Mouse (Mus musculus) hindbrain, embryonic 11.5 days (tissue): ENCODE measurements around the gene Npas1. TPM values are rescaled to one million over a fixed set of nuclear protein-coding genes. Genes with fewer than 3 reads are reported as not detected.

Experiments used
- ATAC-seq: fragments of 200-750 bp; cut with Nextera tagmentation; 2 replicates; pipeline ENCODE4 v1.8.0; 2017; ENCODE audit warnings: mild to moderate bottlenecking, moderate TSS enrichment, moderate library complexity; ENCODE audit not compliant: low FRiP score
- DNase-seq: peaks from one replicate; pipeline ENCODE4 v3.0.0-alpha.2; 2015; ENCODE audit warnings: low spot score
- H3K27ac ChIP-seq: fragments of 300-500 bp; sonication (generic); 2 replicates; pipeline ENCODE4 v1.5.1; 2014; ENCODE audit warnings: mild to moderate bottlenecking, low read depth, low read length
- H3K27me3 ChIP-seq: fragments of 300-500 bp; sonication (generic); 2 replicates; pipeline ENCODE4 v1.6.1; 2014; ENCODE audit warnings: mild to moderate bottlenecking, low read length, moderate library complexity, mixed read lengths; ENCODE audit not compliant: control insufficient read depth, insufficient read depth
- H3K36me3 ChIP-seq: fragments of 300-500 bp; sonication (generic); 2 replicates; pipeline ENCODE4 v1.6.1; 2014; ENCODE audit warnings: mild to moderate bottlenecking, low read length, moderate library complexity, mixed read lengths; ENCODE audit not compliant: control insufficient read depth, insufficient read depth
- H3K4me1 ChIP-seq: fragments of 300-500 bp; sonication (generic); replicated peaks from 2 replicates; pipeline ENCODE4 v1.6.1; 2014; ENCODE audit warnings: low read length, mixed read lengths; ENCODE audit not compliant: control insufficient read depth, insufficient read depth
- H3K4me2 ChIP-seq: fragments of 300-500 bp; sonication (generic); replicated peaks from 2 replicates; pipeline ENCODE4 v1.6.1; 2014; ENCODE audit warnings: mild to moderate bottlenecking, low read depth, low read length
- H3K4me3 ChIP-seq: fragments of 300-500 bp; sonication (generic); 2 replicates; pipeline ENCODE4 v1.5.1; 2014; ENCODE audit warnings: low read depth, low read length
- H3K9ac ChIP-seq: fragments of 300-500 bp; sonication (generic); 2 replicates; pipeline ENCODE4 v1.6.1; 2014; ENCODE audit warnings: low read depth, low read length
- H3K9me3 ChIP-seq: fragments of 300-500 bp; sonication (generic); 2 replicates; pipeline ENCODE4 v1.6.1; 2016; ENCODE audit warnings: low read length; ENCODE audit not compliant: control insufficient read depth
- WGBS: fragments of 180-500 bp; shearing (Covaris S2); extraction: QIAGEN DNeasy Blood & Tissue Kit; methylation state at CpG from one replicate; pipeline ENCODE4 v1.1.7; 2014; 5-methylcytosine and 5-hydroxymethylcytosine counted together
- polyA plus RNA-seq: library from polyadenylated mRNA; unstranded; fragments of >200 nt; fragmentation: Nextera tagmentation; extraction: Ambion mirVana; gene quantifications from 2 replicates; pipeline ENCODE4 v1.2.1, GENCODE M21; 2014

Gene Npas1
- polyA plus RNA-seq, 1 experiment from 2014 or later: 0.34 TPM

DNA sequence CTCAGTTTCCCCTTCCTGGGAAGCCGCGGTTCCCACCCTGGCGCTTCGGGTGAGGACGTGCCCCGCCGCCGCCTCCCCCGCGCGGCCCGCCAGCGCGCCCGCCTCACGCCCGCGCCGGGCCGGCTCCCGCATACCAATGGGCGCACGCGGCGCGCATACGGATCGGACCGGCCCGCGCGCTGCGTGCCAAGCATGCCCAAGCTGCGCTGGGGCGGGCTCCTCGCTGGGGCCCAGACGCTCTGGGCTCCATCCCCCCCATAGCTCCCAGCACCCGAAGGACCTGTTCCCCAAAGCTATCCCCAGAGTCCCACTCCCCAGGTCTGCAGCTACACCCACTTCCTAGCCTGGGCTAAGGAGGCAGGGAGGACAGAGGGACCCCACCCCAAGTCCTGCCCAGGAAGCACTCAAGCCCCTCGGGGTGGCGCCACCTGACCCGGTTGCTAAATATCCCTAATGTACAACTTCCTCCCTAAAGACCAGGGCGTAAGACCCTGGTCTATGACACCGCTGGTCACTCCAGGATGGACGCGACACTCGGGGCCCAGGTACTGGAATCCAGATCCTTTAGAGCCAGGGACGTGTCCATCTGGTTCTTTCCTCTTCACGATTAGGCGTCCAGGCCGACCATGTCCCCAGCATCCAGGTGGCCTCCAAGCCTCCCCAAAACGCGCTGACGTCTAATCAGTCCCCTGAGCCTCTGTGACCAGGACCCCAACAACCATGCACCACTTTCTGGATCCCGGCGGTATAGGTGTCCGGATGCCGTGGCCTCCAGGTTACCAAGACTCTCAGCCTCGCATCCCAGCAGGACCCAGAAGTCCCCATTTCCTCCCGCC lies 1.5 kb downstream of the Npas1 start:
- DNase-seq (no peak), ATAC-seq (peak; percentile 38; the same call in 1 of the 2 replicates)
- Histone ChIP-seq H3K4me2 (peak overlapping the region; percentile 52), H3K9me3 (no peaks in the 10 kb centered on the region), H3K4me3 (peak overlapping the region; percentile 28), H3K27ac (no peak overlapping the region), H3K27me3 (peaks cover 61% of the 10 kb centered on the region), H3K4me1 (peaks cover 4% of the 10 kb centered on the region; the same call in 1 of the 2 replicates), H3K36me3 (no peaks in the 10 kb centered on the region), H3K9ac (no peak overlapping the region)
- WGBS: 2% methylated on average over 38 of the region's 59 CpGs

DNA sequence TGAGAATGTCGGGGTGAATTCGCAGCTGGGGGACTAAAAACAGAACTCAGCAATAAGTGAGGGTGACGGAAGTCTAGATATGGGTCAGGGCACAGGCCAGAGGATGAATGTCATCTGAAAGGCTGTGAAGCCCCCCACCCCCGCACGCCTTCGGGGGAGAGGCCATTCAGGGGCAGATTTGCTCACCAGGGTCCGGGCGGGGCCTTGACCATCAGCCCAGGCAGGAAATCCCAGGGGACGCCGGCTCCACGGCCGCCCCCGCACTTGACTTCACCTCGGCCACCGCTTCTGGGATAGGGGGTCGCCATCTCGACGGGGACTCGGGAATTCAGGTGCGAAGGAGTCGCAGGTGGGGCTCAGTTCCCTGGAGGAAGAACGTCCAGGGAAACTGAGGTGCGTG lies 2.2 kb downstream of the Npas1 start:
- no peak overlapping the region for H3K9ac ChIP-seq
- no peak for ATAC-seq
- H3K36me3 ChIP-seq: no peaks in the 10 kb centered on the region
- H3K4me1 ChIP-seq: peaks cover 4% of the 10 kb centered on the region; the same call in 1 of the 2 replicates
- H3K27me3 ChIP-seq: peaks cover 61% of the 10 kb centered on the region
- peak overlapping the region; percentile 9; the same call in 1 of the 2 replicates for H3K4me3 ChIP-seq
- 6% methylated on average over 23 of the region's 23 CpGs for WGBS
- no peak for DNase-seq
- no peak overlapping the region; the same call in 1 of the 2 replicates for H3K4me2 ChIP-seq
- H3K9me3 ChIP-seq: no peaks in the 10 kb centered on the region
- H3K27ac ChIP-seq: no peak overlapping the region

DNA sequence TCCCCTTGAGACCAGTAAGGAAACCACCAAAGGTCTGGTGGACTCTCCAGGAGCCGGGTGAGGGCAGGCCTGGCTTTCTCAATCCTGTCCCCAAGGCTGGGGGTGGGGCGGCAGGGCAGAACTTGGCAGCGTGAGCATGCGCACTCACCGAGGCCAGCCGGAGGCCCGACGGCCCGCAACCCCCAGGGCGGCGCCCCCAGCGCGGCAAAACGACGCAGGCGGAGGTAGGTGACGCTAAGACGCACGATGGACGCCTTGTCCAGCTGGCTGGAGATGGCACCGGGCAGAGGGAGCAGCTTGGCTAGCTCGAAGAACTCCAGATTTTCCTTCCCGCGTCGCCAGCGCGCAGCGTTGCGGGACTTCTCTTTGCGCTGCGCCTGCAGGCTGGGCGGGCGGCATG lies 3.1 kb downstream of the Npas1 start:
- DNase-seq (no peak), ATAC-seq (no peak)
- Histone ChIP-seq H3K9ac (no peak overlapping the region), H3K27me3 (peaks cover 61% of the 10 kb centered on the region), H3K4me3 (no peak overlapping the region), H3K4me1 (peaks cover 4% of the 10 kb centered on the region; the same call in 1 of the 2 replicates), H3K36me3 (no peaks in the 10 kb centered on the region), H3K27ac (no peak overlapping the region), H3K4me2 (peak overlapping the region; percentile 11; the same call in 1 of the 2 replicates), H3K9me3 (no peaks in the 10 kb centered on the region)
- 4% methylated on average over 33 of the region's 33 CpGs for WGBS

DNA sequence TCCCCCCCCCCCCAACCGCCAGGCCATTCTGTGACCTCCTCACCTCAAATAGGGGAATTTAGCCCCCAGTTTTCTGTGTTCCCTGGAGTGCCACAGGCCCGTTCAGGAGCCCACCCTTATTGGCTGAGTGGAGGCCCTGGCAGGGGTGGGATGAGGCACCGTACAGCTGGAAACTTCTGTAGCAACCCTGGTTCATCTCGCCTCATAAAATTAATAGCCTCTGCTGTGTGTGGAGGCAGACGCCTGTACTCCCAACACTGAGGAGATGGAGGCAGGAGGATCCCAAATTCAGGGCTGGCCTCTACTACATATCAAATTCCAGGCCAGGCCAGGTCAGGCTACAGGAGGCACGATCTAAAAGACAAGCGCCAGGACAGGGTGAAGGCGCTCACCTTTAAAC lies 3.7 kb downstream of the Npas1 start:
- H3K9me3 ChIP-seq: no peaks in the 10 kb centered on the region
- H3K4me2 ChIP-seq: no peak overlapping the region
- DNase-seq (no peak), ATAC-seq (no peak)
- no peak overlapping the region for H3K4me3 ChIP-seq
- H3K36me3 ChIP-seq: no peaks in the 10 kb centered on the region
- no peak overlapping the region for H3K9ac ChIP-seq
- no peak overlapping the region for H3K27ac ChIP-seq
- peaks cover 61% of the 10 kb centered on the region for H3K27me3 ChIP-seq
- 63% methylated on average over 8 of the region's 8 CpGs for WGBS
- H3K4me1 ChIP-seq: peaks cover 4% of the 10 kb centered on the region; the same call in 1 of the 2 replicates

DNA sequence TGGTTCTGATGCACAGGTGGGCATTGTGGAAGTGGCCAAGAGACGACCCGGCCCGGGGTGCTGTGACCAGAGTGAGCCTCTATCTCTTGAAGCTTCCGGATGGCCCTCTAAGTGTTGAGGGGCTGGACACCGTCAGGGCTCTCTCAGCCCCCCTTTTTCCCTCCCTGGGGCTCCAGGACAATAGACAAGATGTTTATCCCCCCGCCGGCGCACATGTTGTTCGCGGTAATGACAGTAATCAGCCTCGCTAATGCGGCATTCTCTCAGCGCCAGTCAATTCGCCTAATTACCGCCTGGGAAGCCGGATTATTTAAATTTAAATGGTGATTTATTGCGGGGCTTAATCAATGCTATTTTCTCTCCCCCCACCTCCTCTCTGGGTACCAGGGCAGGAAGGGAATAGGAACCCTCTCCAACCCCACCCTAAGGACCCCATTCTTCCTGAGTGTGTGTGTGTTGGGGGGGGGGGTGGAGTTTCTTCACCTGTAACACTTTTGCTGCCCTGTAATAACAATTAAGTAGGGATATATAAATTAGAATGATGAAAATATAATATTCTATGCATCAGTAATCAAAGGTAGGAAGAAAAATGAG lies 5.3 kb downstream of the Npas1 start:
- no peak for DNase-seq
- H3K4me2 ChIP-seq: no peak overlapping the region
- no peak overlapping the region for H3K27ac ChIP-seq
- H3K4me3 ChIP-seq: no peak overlapping the region
- no peak overlapping the region for H3K9ac ChIP-seq
- no peak for ATAC-seq
- H3K4me1 ChIP-seq: peaks cover 4% of the 10 kb centered on the region; the same call in 1 of the 2 replicates
- no peaks in the 10 kb centered on the region for H3K9me3 ChIP-seq
- H3K27me3 ChIP-seq: peaks cover 57% of the 10 kb centered on the region
- 8% methylated on average over 17 of the region's 17 CpGs for WGBS
- no peaks in the 10 kb centered on the region for H3K36me3 ChIP-seq

DNA sequence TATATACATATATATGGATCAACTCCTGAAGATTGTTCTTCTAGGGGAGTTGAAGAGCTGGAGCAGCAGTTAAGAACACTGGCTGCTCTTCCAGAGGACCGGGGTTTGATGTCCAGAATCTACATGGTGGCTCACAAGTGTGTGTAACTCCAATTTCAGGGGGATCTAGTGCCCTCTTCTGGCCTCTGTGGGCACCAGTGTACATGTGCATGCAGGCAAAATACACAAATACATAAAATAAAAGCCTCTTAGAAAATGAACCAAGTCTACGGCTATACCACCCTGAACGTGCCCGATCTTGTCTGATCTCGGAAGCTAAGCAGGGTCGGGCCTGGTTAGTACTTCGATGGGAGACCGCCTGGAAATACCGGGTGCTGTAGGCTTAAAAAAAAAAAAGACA lies 6.0 kb downstream of the Npas1 start:
- Histone ChIP-seq H3K27ac (no peak overlapping the region), H3K27me3 (peaks cover 50% of the 10 kb centered on the region), H3K4me3 (no peak overlapping the region), H3K4me1 (peaks cover 4% of the 10 kb centered on the region; the same call in 1 of the 2 replicates), H3K4me2 (no peak overlapping the region), H3K9me3 (no peaks in the 10 kb centered on the region), H3K9ac (no peak overlapping the region), H3K36me3 (no peaks in the 10 kb centered on the region)
- 45% methylated on average over 9 of the region's 9 CpGs for WGBS
- no peak for ATAC-seq
- no peak for DNase-seq

DNA sequence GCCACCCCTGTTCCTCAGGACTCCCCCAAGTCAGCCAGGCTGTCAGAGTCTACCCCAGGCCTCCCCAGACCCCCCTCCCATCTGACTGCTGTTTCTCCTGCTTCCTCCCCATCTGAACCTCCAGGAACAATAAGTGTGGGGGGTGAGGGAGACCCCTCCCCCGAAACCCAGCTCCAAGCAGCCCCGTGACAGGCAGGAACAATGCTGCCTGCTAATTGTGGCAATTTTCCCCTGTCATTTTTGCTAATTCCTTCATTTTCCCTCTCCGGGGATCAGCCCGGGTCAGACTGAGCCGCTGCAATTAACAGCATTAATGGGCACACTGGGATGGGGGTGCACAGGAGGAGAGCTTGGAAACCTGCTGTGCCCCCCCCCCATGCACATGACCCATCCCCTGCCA lies 9.4 kb downstream of the Npas1 start:
- WGBS: 40% methylated on average over 5 of the region's 5 CpGs
- no peak for DNase-seq
- Histone ChIP-seq H3K27me3 (peaks cover 16% of the 10 kb centered on the region), H3K36me3 (no peaks in the 10 kb centered on the region), H3K4me2 (no peak overlapping the region), H3K27ac (no peak overlapping the region), H3K9ac (no peak overlapping the region), H3K4me3 (no peak overlapping the region), H3K9me3 (no peaks in the 10 kb centered on the region), H3K4me1 (no peaks in the 10 kb centered on the region)
- ATAC-seq: no peak

DNA sequence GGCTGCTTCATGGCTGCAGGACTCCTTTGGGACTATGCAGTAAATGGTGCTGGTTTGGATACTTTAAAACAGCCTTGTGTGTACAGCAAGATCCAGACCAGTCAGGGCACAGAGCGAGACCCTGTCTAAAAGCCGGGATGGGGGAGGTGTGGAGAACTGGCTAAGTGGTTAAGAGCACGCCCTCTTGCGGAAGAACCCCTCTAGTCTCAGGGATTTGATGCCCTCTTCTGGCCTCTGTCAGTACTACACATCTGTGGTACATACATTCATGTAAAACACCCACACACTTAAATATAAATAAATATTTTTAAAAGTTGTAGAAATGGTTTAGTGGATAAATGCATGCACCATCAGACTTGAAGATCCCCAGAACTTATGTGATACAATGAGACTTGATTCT lies 11.0 kb downstream of the Npas1 start:
- DNase-seq (peak; percentile 52), ATAC-seq (no peak)
- Histone ChIP-seq H3K27ac (no peak overlapping the region), H3K4me2 (no peak overlapping the region), H3K9me3 (no peaks in the 10 kb centered on the region), H3K4me3 (no peak overlapping the region), H3K4me1 (no peaks in the 10 kb centered on the region), H3K36me3 (no peaks in the 10 kb centered on the region), H3K27me3 (peaks cover 3% of the 10 kb centered on the region; the same call in 1 of the 2 replicates), H3K9ac (no peak overlapping the region)
- WGBS: 73% methylated on average over 4 of the region's 4 CpGs
